Mouse (Mus musculus) forebrain, embryonic 11.5 days (tissue): ENCODE data around the gene Gm21905. TPM values are rescaled to one million over a fixed set of nuclear protein-coding genes. Genes with fewer than 3 reads are reported as not detected.

Experiments used
- ATAC-seq: fragments of 200-750 bp; cut with Nextera tagmentation; replicated peaks from 2 replicates; pipeline ENCODE4 v1.8.0; 2017; ENCODE audit warnings: moderate TSS enrichment; ENCODE audit not compliant: low FRiP score
- DNase-seq: peaks from one replicate; pipeline ENCODE4 v3.0.0-alpha.2; 2017; ENCODE audit warnings: low spot score
- H3K27ac ChIP-seq: fragments of 300-500 bp; sonication (generic); 2 replicates; pipeline ENCODE4 v1.5.1; 2014; ENCODE audit warnings: low read depth, low read length
- H3K27me3 ChIP-seq: fragments of 300-500 bp; sonication (generic); 2 replicates; pipeline ENCODE4 v1.6.1; 2014; ENCODE audit warnings: mild to moderate bottlenecking, low read length, mixed read lengths; ENCODE audit not compliant: control insufficient read depth, insufficient read depth
- H3K36me3 ChIP-seq: fragments of 300-500 bp; sonication (generic); 2 replicates; pipeline ENCODE4 v1.6.1; 2014; ENCODE audit warnings: mild to moderate bottlenecking, low read length, moderate library complexity, mixed read lengths; ENCODE audit not compliant: control insufficient read depth, insufficient read depth
- H3K4me1 ChIP-seq: fragments of 300-500 bp; sonication (generic); replicated peaks from 2 replicates; pipeline ENCODE4 v1.6.1; 2014; ENCODE audit warnings: low read length, mixed read lengths; ENCODE audit not compliant: control insufficient read depth, insufficient read depth
- H3K4me2 ChIP-seq: fragments of 300-500 bp; sonication (generic); 2 replicates; pipeline ENCODE4 v1.6.1; 2014; ENCODE audit warnings: low read depth, mild to moderate bottlenecking, low read length, moderate library complexity, mixed read lengths; ENCODE audit not compliant: severe bottlenecking
- H3K4me3 ChIP-seq: fragments of 300-500 bp; sonication (generic); 2 replicates; pipeline ENCODE4 v1.5.1; 2014; ENCODE audit warnings: low read depth, low read length
- H3K9ac ChIP-seq: fragments of 300-500 bp; sonication (generic); 2 replicates; pipeline ENCODE4 v1.6.1; 2014; ENCODE audit warnings: low read length
- H3K9me3 ChIP-seq: fragments of 300-500 bp; sonication (generic); 2 replicates; pipeline ENCODE4 v1.6.1; 2016; ENCODE audit warnings: low read length, mixed read lengths; ENCODE audit not compliant: control insufficient read depth
- WGBS: fragments of 180-500 bp; shearing (Covaris S2); extraction: QIAGEN DNeasy Blood & Tissue Kit; methylation state at CpG from one replicate; pipeline ENCODE4 v1.1.7; 2014; 5-methylcytosine and 5-hydroxymethylcytosine counted together
- polyA plus RNA-seq: library from polyadenylated mRNA; unstranded; fragments of >200 nt; fragmentation: Nextera tagmentation; extraction: Ambion mirVana; gene quantifications from 2 replicates; pipeline ENCODE4 v1.2.1, GENCODE M21; 2014

Gm21905 gene
- polyA plus RNA-seq: not detected in 2 replicates

GRCm38 (mm10) chr5:67946321-67946720 is at the start of gene Gm21905:
TSS of gene Gm21905 (minus strand) at chr5:67946421.
- no peaks in the 10 kb centered on the region for H3K36me3 ChIP-seq
- no peak for ATAC-seq
- H3K27me3 ChIP-seq: no peaks in the 10 kb centered on the region
- 82% methylated on average over 5 of the region's 5 CpGs for WGBS
- no peaks in the 10 kb centered on the region for H3K9me3 ChIP-seq
- no peak within 1 kb of the TSS for H3K4me3 ChIP-seq
- H3K4me1 ChIP-seq: no peaks in the 10 kb centered on the region
- no peak for DNase-seq
- no peak within 1 kb of the TSS for H3K4me2 ChIP-seq
- no peak within 1 kb of the TSS for H3K9ac ChIP-seq
- H3K27ac ChIP-seq: no peak within 1 kb of the TSS

- Histone ChIP-seq H3K9me3 (no peaks in the 10 kb centered on the region), H3K27me3 (no peaks in the 10 kb centered on the region), H3K36me3 (no peaks in the 10 kb centered on the region), H3K27ac (no peak overlapping the region), H3K4me3 (no peak overlapping the region), H3K4me2 (no peak overlapping the region), H3K9ac (no peak overlapping the region), H3K4me1 (no peaks in the 10 kb centered on the region)
- DNase-seq: no peak
- no peak for ATAC-seq
Measured at GRCm38 (mm10) chr5:67990426-67990825, 44.2 kb upstream of the Gm21905 start.

GRCm38 (mm10) chr5:67981946-67982526 is 35.8 kb upstream of the Gm21905 start:
- WGBS: 58% methylated on average over 3 of the region's 3 CpGs

GRCm38 (mm10) chr5:67969536-67969935 is 23.3 kb upstream of the Gm21905 start:
- H3K4me2 ChIP-seq: no peak overlapping the region
- 60% methylated on average over 7 of the region's 7 CpGs for WGBS
- no peaks in the 10 kb centered on the region for H3K9me3 ChIP-seq
- H3K4me3 ChIP-seq: no peak overlapping the region
- no peak overlapping the region for H3K27ac ChIP-seq
- H3K27me3 ChIP-seq: no peaks in the 10 kb centered on the region
- 0 out of 2 replicates have a peak, but pooled peaks cover 1% of the 10 kb centered on the region for H3K4me1 ChIP-seq
- no peak overlapping the region for H3K9ac ChIP-seq
- no peaks in the 10 kb centered on the region for H3K36me3 ChIP-seq
- DNase-seq: no peak
- ATAC-seq: 0 out of 2 replicates have a peak, but pooled peaks have one; percentile 53

More at GRCm38 (mm10) chr5:67981946-67982526, 35.8 kb upstream of the Gm21905 start:
- H3K36me3 ChIP-seq: no peaks in the 10 kb centered on the region
- no peaks in the 10 kb centered on the region for H3K9me3 ChIP-seq
- no peak for DNase-seq
- H3K4me2 ChIP-seq: no peak overlapping the region
- no peak for ATAC-seq
- H3K9ac ChIP-seq: no peak overlapping the region
- no peaks in the 10 kb centered on the region for H3K27me3 ChIP-seq
- H3K4me1 ChIP-seq: no peaks in the 10 kb centered on the region
- no peak overlapping the region for H3K4me3 ChIP-seq
- no peak overlapping the region for H3K27ac ChIP-seq

- H3K9me3 ChIP-seq: no peaks in the 10 kb centered on the region
- no peaks in the 10 kb centered on the region for H3K36me3 ChIP-seq
- no peak overlapping the region for H3K27ac ChIP-seq
- no peak for DNase-seq
- 87% methylated on average over 7 of the region's 7 CpGs for WGBS
- no peak overlapping the region for H3K9ac ChIP-seq
- ATAC-seq: no peak
- H3K4me3 ChIP-seq: no peak overlapping the region
- H3K4me2 ChIP-seq: no peak overlapping the region
- no peaks in the 10 kb centered on the region for H3K27me3 ChIP-seq
- H3K4me1 ChIP-seq: no peaks in the 10 kb centered on the region
Measured at GRCm38 (mm10) chr5:67961708-67962629, 15.7 kb upstream of the Gm21905 start.

GRCm38 (mm10) chr5:67955486-67955885 is 9.3 kb upstream of the Gm21905 start:
- H3K27me3 ChIP-seq: no peaks in the 10 kb centered on the region
- DNase-seq (no peak), ATAC-seq (no peak)

GRCm38 (mm10) chr5:67954097-67954496 is 7.9 kb upstream of the Gm21905 start:
- ATAC-seq: no peak
- Histone ChIP-seq H3K27me3 (no peaks in the 10 kb centered on the region), H3K27ac (no peak overlapping the region), H3K9me3 (no peaks in the 10 kb centered on the region), H3K36me3 (no peaks in the 10 kb centered on the region), H3K4me3 (no peak overlapping the region), H3K4me1 (no peaks in the 10 kb centered on the region), H3K9ac (no peak overlapping the region), H3K4me2 (no peak overlapping the region)
- no peak for DNase-seq
- WGBS: 82% methylated on average over 4 of the region's 4 CpGs

More at GRCm38 (mm10) chr5:67955486-67955885, 9.3 kb upstream of the Gm21905 start:
- H3K9ac ChIP-seq: no peak overlapping the region
- H3K4me1 ChIP-seq: no peaks in the 10 kb centered on the region
- no peak overlapping the region for H3K4me3 ChIP-seq
- no peaks in the 10 kb centered on the region for H3K9me3 ChIP-seq
- 62% methylated on average over 7 of the region's 7 CpGs for WGBS
- H3K4me2 ChIP-seq: no peak overlapping the region
- no peaks in the 10 kb centered on the region for H3K36me3 ChIP-seq
- no peak overlapping the region for H3K27ac ChIP-seq

GRCm38 (mm10) chr5:67948074-67948473 is 1.9 kb upstream of the Gm21905 start:
- Histone ChIP-seq H3K9me3 (no peaks in the 10 kb centered on the region), H3K4me1 (no peaks in the 10 kb centered on the region), H3K9ac (no peak overlapping the region), H3K4me2 (no peak overlapping the region), H3K36me3 (no peaks in the 10 kb centered on the region), H3K4me3 (no peak overlapping the region), H3K27me3 (no peaks in the 10 kb centered on the region), H3K27ac (no peak overlapping the region)
- DNase-seq: no peak
- no peak for ATAC-seq
- WGBS: 90% methylated on average over 5 of the region's 5 CpGs
